In genomic region chr13:62015424-62016167, GRCm38 (mm10) we compare ENCODE assay signal across 8 mouse cellular contexts.
DNase-seq lines count a peak whose midpoint lies in the region; ATAC-seq and TF ChIP-seq lines count a peak whose summit lies in the region.
"Not testable (repeated sequence)": the region's sequence is repeated elsewhere in the genome, so short reads cannot be mapped to it uniquely, and the experiment has no call there.

No protein-coding gene starts in this region.

- H3K4me1 ChIP-seq in forebrain, embryonic 13.5 days; liver, embryonic 11.5 days (replicated peaks; ENCODE audit: control insufficient read depth, insufficient read depth, low read length); stomach, embryonic 15.5 days: not testable (repeated sequence)

- H3K9ac ChIP-seq in forebrain, embryonic 13.5 days: peak overlapping the region; percentile 77
- H3K9ac ChIP-seq in liver, embryonic 11.5 days (ENCODE audit: low read depth, low read length): peak overlapping the region; percentile 72
- H3K9ac ChIP-seq in stomach, embryonic 15.5 days: peak overlapping the region; percentile 39

- peak; percentile 73 for DNase-seq in ES-CJ7 (ENCODE audit: low read depth, low spot score)
- peak; percentile 12 for DNase-seq in cerebellum, adult 11 months
- peak; percentile 47 to 53 for DNase-seq in heart, postnatal 10 days
- DNase-seq in kidney, postnatal 25 days: peak; percentile 39 to 62
- peak; percentile 60 for DNase-seq in liver, embryonic 11.5 days (ENCODE audit: low spot score)

- H3K4me2 ChIP-seq in forebrain, embryonic 13.5 days: peak overlapping the region; percentile 58
- H3K4me2 ChIP-seq in liver, embryonic 11.5 days: peak overlapping the region; percentile 63
- peak overlapping the region; percentile 69 for H3K4me2 ChIP-seq in myocyte (ENCODE audit: low read depth)
- peak overlapping the region; percentile 55 for H3K4me2 ChIP-seq in stomach, embryonic 15.5 days

- not testable (repeated sequence) for H3K9me3 ChIP-seq in forebrain, embryonic 13.5 days (replicated peaks); liver, embryonic 11.5 days (ENCODE audit: control insufficient read depth, low read length); stomach, embryonic 15.5 days

- H3K79me2 ChIP-seq in myocyte (ENCODE audit: control insufficient read depth, insufficient read depth): not testable (repeated sequence)

- not testable (repeated sequence) for H3K36me3 ChIP-seq in forebrain, embryonic 13.5 days (ENCODE audit: poor library complexity, severe bottlenecking); liver, embryonic 11.5 days (ENCODE audit: control insufficient read depth, insufficient read depth, low read length); myocyte (ENCODE audit: control insufficient read depth, insufficient read depth); stomach, embryonic 15.5 days

- H3ac ChIP-seq in myocyte (ENCODE audit: control insufficient read depth, insufficient read length): peak overlapping the region; percentile 22

- not testable (repeated sequence) for H3K27me3 ChIP-seq in forebrain, embryonic 13.5 days; liver, embryonic 11.5 days (replicated peaks; ENCODE audit: control insufficient read depth, insufficient read depth, low read length); myocyte (ENCODE audit: control insufficient read depth, insufficient read depth, insufficient read length); stomach, embryonic 15.5 days (replicated peaks)

- intact Hi-C loops in heart, postnatal 10 days (cut with DNase I): not testable (repeated sequence)

- not testable (repeated sequence) for TF ChIP-seq POLR2A in myocyte (IDR thresholded peaks at IDR 0.05; ENCODE audit: insufficient read length, low read depth)

- peak overlapping the region; percentile 59 for H3K4me3 ChIP-seq in forebrain, embryonic 13.5 days
- H3K4me3 ChIP-seq in liver, embryonic 11.5 days (ENCODE audit: low read depth, low read length): peak overlapping the region; percentile 67
- H3K4me3 ChIP-seq in myocyte: peak overlapping the region; percentile 57
- peak overlapping the region; percentile 67 for H3K4me3 ChIP-seq in stomach, embryonic 15.5 days (replicated peaks)

- not testable (repeated sequence) for H3K27ac ChIP-seq in forebrain, embryonic 13.5 days
- H3K27ac ChIP-seq in liver, embryonic 11.5 days (ENCODE audit: low read depth, low read length): peak overlapping the region; percentile 19; the same call in 1 of the 2 replicates
- H3K27ac ChIP-seq in stomach, embryonic 15.5 days: peak overlapping the region; percentile 82

- peak; percentile 90 for ATAC-seq in forebrain, embryonic 13.5 days
- peak; percentile 93 for ATAC-seq in liver, embryonic 11.5 days (replicated peaks; ENCODE audit: low FRiP score)
- ATAC-seq in stomach, embryonic 15.5 days (ENCODE audit: insufficient read depth, low FRiP score, low read depth): peak; percentile 88

- 2% methylated on average over 22 of the region's 22 CpGs for WGBS in forebrain, embryonic 13.5 days
- WGBS in liver, embryonic 11.5 days: 2% methylated on average over 22 of the region's 22 CpGs
- WGBS in stomach, embryonic 15.5 days: 2% methylated on average over 22 of the region's 22 CpGs

TF ChIP-seq in myocyte, 11 proteins besides CTCF, POLR2A, EP300 and RAD21:
- peak; percentile 45 for TF ChIP-seq E2F4 (IDR thresholded peaks at IDR 0.05; ENCODE audit: insufficient read depth)

Comparison
In these comparisons a context has a peak if more than half of its experiments do, and no peak if none do; other contexts are left out.
1. DNase-seq: peak in every context shown above with its lines; median percentile 73 in ES-CJ7; 60 in liver, embryonic 11.5 days; 50 in kidney, postnatal 25 days; 50 in heart, postnatal 10 days; 12 in cerebellum, adult 11 months.